Mouse (Mus musculus) small intestine, adult 2 months (tissue): ENCODE measurements around the gene Rcbtb2. TPM values are rescaled to one million over a fixed set of nuclear protein-coding genes. Genes with fewer than 3 reads are reported as not detected.
A peak's percentile ranks its signal among the peaks of the same experiment; 100 is the strongest.

Source experiments
- H3K27ac ChIP-seq: fragments of 200-500 bp; 2 replicates; pipeline ENCODE4 v1.5.1; 2012; ENCODE audit warnings: low read depth, low read length, control low read depth, inconsistent platforms; ENCODE audit not compliant: insufficient read depth
- H3K27me3 ChIP-seq: fragments of 200-500 bp; 2 replicates; pipeline ENCODE4 v1.6.1; 2012; ENCODE audit warnings: mild to moderate bottlenecking, moderate library complexity, low read length, inconsistent platforms; ENCODE audit not compliant: control insufficient read depth, insufficient read depth
- H3K36me3 ChIP-seq: fragments of 200-500 bp; 2 replicates; pipeline ENCODE4 v1.6.1; 2012; ENCODE audit warnings: mild to moderate bottlenecking, low read length, control low read depth, inconsistent platforms; ENCODE audit not compliant: control insufficient read depth, insufficient read depth
- H3K4me1 ChIP-seq: fragments of 200-500 bp; 2 replicates; pipeline ENCODE4 v1.6.1; 2012; ENCODE audit warnings: low read length, inconsistent platforms, mixed read lengths; ENCODE audit not compliant: control insufficient read depth, insufficient read depth, insufficient read length
- H3K4me3 ChIP-seq: fragments of 200-500 bp; 2 replicates; pipeline ENCODE4 v1.5.1; 2012; ENCODE audit warnings: low read depth, mild to moderate bottlenecking, control low read depth, inconsistent platforms, low read length, moderate library complexity
- CTCF ChIP-seq: fragments of 200-500 bp; IDR thresholded peaks from 2 replicates; pipeline ENCODE4 v1.5.1; 2012; ENCODE audit warnings: low read depth, mild to moderate bottlenecking, control low read depth, inconsistent platforms, low read length, moderate library complexity, mixed read lengths; ENCODE audit not compliant: insufficient replicate concordance, insufficient read length; ENCODE audit errors: extremely low read depth
- POLR2A ChIP-seq: fragments of 200-500 bp; IDR thresholded peaks from 2 replicates; pipeline ENCODE4 v1.6.1; 2012; ENCODE audit warnings: low read depth, mild to moderate bottlenecking, control low read depth, inconsistent platforms, low read length, moderate library complexity
- WGBS: fragments of 180-500 bp; shearing (Covaris S2); methylation state at CpG from one replicate; pipeline ENCODE4 v1.1.7; 2018; 5-methylcytosine and 5-hydroxymethylcytosine counted together
- polyA plus RNA-seq: library from polyadenylated mRNA; depleted of rRNA; stranded (reverse); fragments of >200 nt; gene quantifications from 2 replicates; pipeline ENCODE4 v1.2.3, GENCODE M21; 2012

Gene Rcbtb2
- polyA plus RNA-seq, 1 experiment: 10.1 TPM

GRCm38 (mm10) chr14:73231286-73231982, 108.6 kb downstream of the Rcbtb2 start:
- Histone ChIP-seq H3K27ac (peak overlapping the region; percentile 24; the same call in 1 of the 2 replicates), H3K36me3 (peaks cover 5% of the 10 kb centered on the region; the same call in 1 of the 2 replicates), H3K4me3 (no peak overlapping the region), H3K4me1 (no peaks in the 10 kb centered on the region), H3K27me3 (no peaks in the 10 kb centered on the region)
- TF ChIP-seq POLR2A (no peak), CTCF (no peak)
- WGBS: 61% methylated on average over 5 of the region's 5 CpGs

- WGBS: 43% methylated on average over 2 of the region's 2 CpGs
- no peaks in the 10 kb centered on the region for H3K27me3 ChIP-seq
- no peak overlapping the region for H3K4me3 ChIP-seq
- peak overlapping the region; percentile 32; the same call in 1 of the 2 replicates for H3K27ac ChIP-seq
- TF ChIP-seq POLR2A (no peak), CTCF (no peak)
- peaks cover 5% of the 10 kb centered on the region; the same call in 1 of the 2 replicates for H3K36me3 ChIP-seq
- no peaks in the 10 kb centered on the region for H3K4me1 ChIP-seq
Measured at GRCm38 (mm10) chr14:73234468-73235031, 111.7 kb downstream of the Rcbtb2 start.

GRCm38 (mm10) chr14:73237848-73238321, 115.0 kb downstream of the Rcbtb2 start, which contains the start of gene Lpar6:
Lpar6 (plus strand) TSS chr14:73237895.
- Histone ChIP-seq H3K4me3 (peak within 1 kb of the TSS; percentile 83), H3K36me3 (peaks cover 4% of the 10 kb centered on the region)

GRCm38 (mm10) chr14:73238498-73239250, 115.8 kb downstream of the Rcbtb2 start:
- Histone ChIP-seq H3K27ac (peak overlapping the region; percentile 91), H3K4me3 (peak overlapping the region; percentile 83), H3K4me1 (no peaks in the 10 kb centered on the region), H3K36me3 (peaks cover 5% of the 10 kb centered on the region), H3K27me3 (no peaks in the 10 kb centered on the region)
- under 1% methylated on average over 20 of the region's 20 CpGs for WGBS
- no peak for TF ChIP-seq POLR2A
- no peak for TF ChIP-seq CTCF

More at GRCm38 (mm10) chr14:73237848-73238321, 115.0 kb downstream of the Rcbtb2 start, which contains the start of gene Lpar6:
- H3K27me3 ChIP-seq: no peaks in the 10 kb centered on the region
- under 1% methylated on average over 19 of the region's 19 CpGs for WGBS
- TF ChIP-seq POLR2A (peak; percentile 81), CTCF (peak; percentile 14; the same call in 1 of the 2 replicates)
- peak within 1 kb of the TSS; percentile 91 for H3K27ac ChIP-seq
- no peaks in the 10 kb centered on the region for H3K4me1 ChIP-seq

- peak overlapping the region; percentile 83 for H3K4me3 ChIP-seq
- peaks cover 5% of the 10 kb centered on the region for H3K36me3 ChIP-seq
- no peaks in the 10 kb centered on the region for H3K27me3 ChIP-seq
- peak overlapping the region; percentile 91 for H3K27ac ChIP-seq
- WGBS: under 1% methylated on average over 6 of the region's 6 CpGs
- peaks cover 1% of the 10 kb centered on the region; the same call in 1 of the 2 replicates for H3K4me1 ChIP-seq
- TF ChIP-seq POLR2A: no peak
Measured at GRCm38 (mm10) chr14:73239291-73239690, 116.5 kb downstream of the Rcbtb2 start.

- Histone ChIP-seq H3K4me1 (peaks cover 3% of the 10 kb centered on the region; the same call in 1 of the 2 replicates), H3K27me3 (no peaks in the 10 kb centered on the region), H3K4me3 (no peak overlapping the region), H3K36me3 (peaks cover 7% of the 10 kb centered on the region), H3K27ac (no peak overlapping the region)
- WGBS: 14% methylated on average over 3 of the region's 3 CpGs
- TF ChIP-seq POLR2A (no peak), CTCF (no peak)
Measured at GRCm38 (mm10) chr14:73239857-73240256, 117.0 kb downstream of the Rcbtb2 start.
